Mouse (Mus musculus): ENCODE data around the gene Krt33b. TPM values are rescaled to one million over a fixed set of nuclear protein-coding genes. Genes with fewer than 3 reads are reported as not detected.

Gene Krt33b
- polyA plus RNA-seq, 1 experiment from 2014 or later = not detected

GRCm38 (mm10) chr11:99986180-99986647 is 43.5 kb downstream of the Krt33b start, which contains the start of gene Krtap16-1:
Gene Krtap16-1, minus strand, starts transcription at chr11:99986597.
- no peak within 1 kb of the TSS for H3K27ac ChIP-seq
- WGBS = 89% methylated on average over 8 of the region's 8 CpGs
- no peak for DNase-seq (ENCODE audit: extremely low spot score, low spot score)
- H3K4me1 ChIP-seq = no peaks in the 10 kb centered on the region
- no peaks in the 10 kb centered on the region for H3K36me3 ChIP-seq (replicated peaks)
- H3K9me3 ChIP-seq = no peaks in the 10 kb centered on the region
- no peak within 1 kb of the TSS for H3K4me3 ChIP-seq
- no peaks in the 10 kb centered on the region for H3K27me3 ChIP-seq (ENCODE audit: poor library complexity, severe bottlenecking)

- Histone ChIP-seq H3K27me3 (ENCODE audit: poor library complexity, severe bottlenecking) (no peaks in the 10 kb centered on the region), H3K4me3 (no peak overlapping the region), H3K27ac (no peak overlapping the region), H3K36me3 (replicated peaks) (no peaks in the 10 kb centered on the region), H3K9me3 (no peaks in the 10 kb centered on the region), H3K4me1 (no peaks in the 10 kb centered on the region)
- WGBS = 94% methylated on average over 20 of the region's 20 CpGs
- DNase-seq (ENCODE audit: extremely low spot score, low spot score) = no peak
Observed at GRCm38 (mm10) chr11:99985291-99986092, 44.2 kb downstream of the Krt33b start.

- WGBS = 87% methylated on average over 1 of the region's 1 CpGs
- H3K36me3 ChIP-seq (replicated peaks) = no peaks in the 10 kb centered on the region
- no peak for DNase-seq (ENCODE audit: extremely low spot score, low spot score)
- no peaks in the 10 kb centered on the region for H3K27me3 ChIP-seq (ENCODE audit: poor library complexity, severe bottlenecking)
- no peak overlapping the region for H3K27ac ChIP-seq
- H3K4me3 ChIP-seq = no peak overlapping the region
- H3K9me3 ChIP-seq = no peaks in the 10 kb centered on the region
- H3K4me1 ChIP-seq = no peaks in the 10 kb centered on the region
Observed at GRCm38 (mm10) chr11:99983442-99983841, 46.2 kb downstream of the Krt33b start.

- DNase-seq (ENCODE audit: extremely low spot score, low spot score) = no peak
- Histone ChIP-seq H3K4me1 (no peaks in the 10 kb centered on the region), H3K27me3 (ENCODE audit: poor library complexity, severe bottlenecking) (no peaks in the 10 kb centered on the region), H3K36me3 (replicated peaks) (no peaks in the 10 kb centered on the region), H3K4me3 (no peak overlapping the region), H3K27ac (no peak overlapping the region), H3K9me3 (no peaks in the 10 kb centered on the region)
- 90% methylated on average over 9 of the region's 9 CpGs for WGBS
Observed at GRCm38 (mm10) chr11:99982731-99983130, 46.9 kb downstream of the Krt33b start.

- 83% methylated on average over 5 of the region's 5 CpGs for WGBS
- Histone ChIP-seq H3K27me3 (ENCODE audit: poor library complexity, severe bottlenecking) (no peaks in the 10 kb centered on the region), H3K36me3 (replicated peaks) (no peaks in the 10 kb centered on the region), H3K9me3 (peaks cover 2% of the 10 kb centered on the region; the same call in 1 of the 2 replicates), H3K4me3 (no peak within 1 kb of the TSS), H3K27ac (no peak within 1 kb of the TSS), H3K4me1 (no peaks in the 10 kb centered on the region)
- no peak for DNase-seq (ENCODE audit: extremely low spot score, low spot score)
Observed at GRCm38 (mm10) chr11:99978953-99979352, 50.7 kb downstream of the Krt33b start, which contains the start of gene Krtap29-1. Gene Krtap29-1, minus strand, starts transcription at chr11:99979053.

Other genes with a start within 250 kb of the Krt33b start
- not detected in 2 replicates for gene Krtap4-8, start 249.2 kb downstream of the Krt33b start, polyA plus RNA-seq (2016; fragmentation: Nextera tagmentation; extraction: Ambion mirVana)
- not detected in 2 replicates for gene Krtap4-9, start 244.7 kb downstream of the Krt33b start, polyA plus RNA-seq (2016; fragmentation: Nextera tagmentation; extraction: Ambion mirVana)
- not detected in 2 replicates for gene Gm11596, start 236.4 kb downstream of the Krt33b start, polyA plus RNA-seq (2016; fragmentation: Nextera tagmentation; extraction: Ambion mirVana)
- not detected in 2 replicates for gene Gm11569, start 230.9 kb downstream of the Krt33b start, polyA plus RNA-seq (2016; fragmentation: Nextera tagmentation; extraction: Ambion mirVana)
- gene Gm11554, start 225.4 kb downstream of the Krt33b start, polyA plus RNA-seq (2016; fragmentation: Nextera tagmentation; extraction: Ambion mirVana) = not detected in 2 replicates
- gene Krtap4-13, start 220.0 kb downstream of the Krt33b start, polyA plus RNA-seq (2016; fragmentation: Nextera tagmentation; extraction: Ambion mirVana) = not detected in 2 replicates
- gene Gm11564, start 214.2 kb downstream of the Krt33b start, polyA plus RNA-seq (2016; fragmentation: Nextera tagmentation; extraction: Ambion mirVana) = not detected in 2 replicates
- gene 2300003K06Rik, start 191.8 kb downstream of the Krt33b start, polyA plus RNA-seq (2016; fragmentation: Nextera tagmentation; extraction: Ambion mirVana) = not detected in 2 replicates
- gene Krtap4-16, start 178.3 kb downstream of the Krt33b start, polyA plus RNA-seq (2016; fragmentation: Nextera tagmentation; extraction: Ambion mirVana) = not detected in 2 replicates
- gene Gm11568, start 172.0 kb downstream of the Krt33b start, polyA plus RNA-seq (2016; fragmentation: Nextera tagmentation; extraction: Ambion mirVana) = not detected in 2 replicates
- gene Gm11559, start 165.4 kb downstream of the Krt33b start, polyA plus RNA-seq (2016; fragmentation: Nextera tagmentation; extraction: Ambion mirVana) = not detected in 2 replicates
- gene Krtap9-1, start 156.5 kb downstream of the Krt33b start, polyA plus RNA-seq (2016; fragmentation: Nextera tagmentation; extraction: Ambion mirVana) = not detected in 2 replicates
- not detected in 2 replicates for gene Gm11567, start 150.7 kb downstream of the Krt33b start, polyA plus RNA-seq (2016; fragmentation: Nextera tagmentation; extraction: Ambion mirVana)
- gene Krtap31-1, start 121.9 kb downstream of the Krt33b start, polyA plus RNA-seq (2016; fragmentation: Nextera tagmentation; extraction: Ambion mirVana) = not detected in 2 replicates
- not detected in 2 replicates for gene Gm11565, start 115.1 kb downstream of the Krt33b start, polyA plus RNA-seq (2016; fragmentation: Nextera tagmentation; extraction: Ambion mirVana)
- gene Krtap31-2, start 93.6 kb downstream of the Krt33b start, polyA plus RNA-seq (2016; fragmentation: Nextera tagmentation; extraction: Ambion mirVana) = not detected in 2 replicates
- gene Krtap9-5, start 81.4 kb downstream of the Krt33b start, polyA plus RNA-seq (2016; fragmentation: Nextera tagmentation; extraction: Ambion mirVana) = not detected in 2 replicates
- not detected in 2 replicates for gene Krtap29-1, start 50.8 kb downstream of the Krt33b start, polyA plus RNA-seq (2016; fragmentation: Nextera tagmentation; extraction: Ambion mirVana)
- gene Krtap16-1, start 43.3 kb downstream of the Krt33b start, polyA plus RNA-seq (2016; fragmentation: Nextera tagmentation; extraction: Ambion mirVana) = not detected in 2 replicates
- gene Krtap17-1, start 35.9 kb downstream of the Krt33b start, polyA plus RNA-seq (2016; fragmentation: Nextera tagmentation; extraction: Ambion mirVana) = not detected in 2 replicates
- gene Krt33a, start 13.7 kb downstream of the Krt33b start, polyA plus RNA-seq (2016; fragmentation: Nextera tagmentation; extraction: Ambion mirVana) = not detected in 2 replicates
- not detected in 2 replicates for gene Krt34, start 11.7 kb upstream of the Krt33b start, polyA plus RNA-seq (2016; fragmentation: Nextera tagmentation; extraction: Ambion mirVana)
- gene Krt31, start 20.7 kb upstream of the Krt33b start, polyA plus RNA-seq (2016; fragmentation: Nextera tagmentation; extraction: Ambion mirVana) = not detected in 2 replicates
- not detected in 2 replicates for gene Krt32, start 58.4 kb upstream of the Krt33b start, polyA plus RNA-seq (2016; fragmentation: Nextera tagmentation; extraction: Ambion mirVana)
- not detected in 2 replicates for gene Krt35, start 66.4 kb upstream of the Krt33b start, polyA plus RNA-seq (2016; fragmentation: Nextera tagmentation; extraction: Ambion mirVana)
- not detected in 2 replicates for gene Krt36, start 75.8 kb upstream of the Krt33b start, polyA plus RNA-seq (2016; fragmentation: Nextera tagmentation; extraction: Ambion mirVana)
- gene Krt13, start 91.7 kb upstream of the Krt33b start, polyA plus RNA-seq (2016; fragmentation: Nextera tagmentation; extraction: Ambion mirVana) = not detected in 2 replicates
- gene Krt15, start 106.1 kb upstream of the Krt33b start, polyA plus RNA-seq (2016; fragmentation: Nextera tagmentation; extraction: Ambion mirVana) = 0.55 and 0.77 TPM in 2 replicates
- gene Krt19, start 118.8 kb upstream of the Krt33b start, polyA plus RNA-seq (2016; fragmentation: Nextera tagmentation; extraction: Ambion mirVana) = 5.3 and 5.4 TPM in 2 replicates
- gene Krt9, start 163.4 kb upstream of the Krt33b start, polyA plus RNA-seq (2016; fragmentation: Nextera tagmentation; extraction: Ambion mirVana) = not detected in 2 replicates
- 1.9 and 2.0 TPM in 2 replicates for gene Krt14, start 177.7 kb upstream of the Krt33b start, polyA plus RNA-seq (2016; fragmentation: Nextera tagmentation; extraction: Ambion mirVana)
- gene Krt16, start 219.0 kb upstream of the Krt33b start, polyA plus RNA-seq (2016; fragmentation: Nextera tagmentation; extraction: Ambion mirVana) = not detected in 2 replicates
- not detected in 2 replicates for gene Krt17, start 231.2 kb upstream of the Krt33b start, polyA plus RNA-seq (2016; fragmentation: Nextera tagmentation; extraction: Ambion mirVana)
- gene Krt42, start 240.0 kb upstream of the Krt33b start, polyA plus RNA-seq (2016; fragmentation: Nextera tagmentation; extraction: Ambion mirVana) = not detected in 2 replicates